Mouse (Mus musculus): ENCODE data around the gene Sptan1.

DNA sequence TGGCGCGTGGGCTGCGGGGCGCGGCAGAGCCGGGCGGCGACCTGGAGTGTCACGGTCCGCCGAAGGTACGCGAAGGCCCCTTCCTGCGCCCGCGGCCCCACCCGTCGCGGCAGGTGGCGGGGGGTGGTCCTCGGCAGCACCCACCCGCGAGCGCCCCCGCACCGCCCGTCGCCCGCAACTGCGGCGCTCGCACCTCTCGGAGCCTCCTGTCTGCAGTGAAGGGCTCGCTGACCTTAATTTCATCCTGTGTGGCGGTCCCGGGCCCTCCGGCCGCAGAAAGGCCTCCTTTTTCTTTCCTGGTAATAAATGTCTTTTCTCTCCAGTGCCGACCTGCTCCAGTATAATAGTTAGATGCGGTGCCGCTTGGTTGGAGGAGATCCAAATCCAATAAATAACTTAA is 546 bp downstream of the Sptan1 start:
- TF ChIP-seq POLR2A (IDR thresholded peaks at IDR 0.05; ENCODE audit: borderline replicate concordance, extremely low read depth, insufficient read depth, insufficient read length, poor library complexity, severe bottlenecking) (no peak), CTCF (IDR thresholded peaks at IDR 0.05; ENCODE audit: borderline replicate concordance, extremely low read depth, insufficient read depth, insufficient read length) (no peak)

All from brain, embryonic 14.5 days (tissue).